Mouse (Mus musculus) bone marrow macrophage, adult 2 months (primary cell): ENCODE measurements around the gene Birc6.

ENCODE experiments used
- CTCF ChIP-seq: IDR thresholded peaks from 2 replicates; pipeline ENCODE4 v1.5.1; 2012; ENCODE audit warnings: low read depth, mild to moderate bottlenecking, low read length, moderate library complexity
- POLR2A ChIP-seq: IDR thresholded peaks from 2 replicates; pipeline ENCODE4 v1.6.1; 2012; ENCODE audit warnings: mild to moderate bottlenecking, low read depth, low read length, borderline replicate concordance

- no peak for TF ChIP-seq CTCF
- TF ChIP-seq POLR2A: no peak
Measured at GRCm38 (mm10) chr17:74717091-74717617, 189.1 kb downstream of the Birc6 start.
